Mouse (Mus musculus) hindbrain, embryonic 10.5 days (tissue): ENCODE measurements around the gene Cyp4f13. TPM values are rescaled to one million over a fixed set of nuclear protein-coding genes. Genes with fewer than 3 reads are reported as not detected.

ENCODE experiments used
- polyA plus RNA-seq: library from polyadenylated mRNA; unstranded; fragments of >200 nt; fragmentation: Nextera tagmentation; extraction: Ambion mirVana; gene quantifications from 2 replicates; pipeline ENCODE4 v1.2.1, GENCODE M21; 2016

The Cyp4f13 gene
- polyA plus RNA-seq, 1 experiment from 2014 or later: 4.3 TPM

Other genes with a start within 250 kb of the Cyp4f13 start
- gene Zfp871, start 159.1 kb downstream of the Cyp4f13 start, polyA plus RNA-seq: 38.6 and 45.4 TPM in 2 replicates
- gene Zfp811, start 137.5 kb downstream of the Cyp4f13 start, polyA plus RNA-seq: 26.1 and 33.1 TPM in 2 replicates
- 12.9 and 14.5 TPM in 2 replicates for gene Zfp799, start 117.1 kb downstream of the Cyp4f13 start, polyA plus RNA-seq
- gene Zfp870, start 55.8 kb downstream of the Cyp4f13 start, polyA plus RNA-seq: 6.9 and 7.4 TPM in 2 replicates
- gene Cyp4f14, start 30.1 kb downstream of the Cyp4f13 start, polyA plus RNA-seq: not detected in 2 replicates
- gene Zfp472, start 18.4 kb upstream of the Cyp4f13 start, polyA plus RNA-seq: 10.7 and 11.8 TPM in 2 replicates
- 13.2 and 13.9 TPM in 2 replicates for gene Zfp952, start 45.7 kb upstream of the Cyp4f13 start, polyA plus RNA-seq
- gene Zfp763, start 86.0 kb upstream of the Cyp4f13 start, polyA plus RNA-seq: 12.6 and 16.2 TPM in 2 replicates
- not detected in 2 replicates for gene 4921501E09Rik, start 120.7 kb upstream of the Cyp4f13 start, polyA plus RNA-seq
- 6.8 and 8.0 TPM in 2 replicates for gene Zfp563, start 141.9 kb upstream of the Cyp4f13 start, polyA plus RNA-seq
- 0.04 TPM in 1 of 2 replicates, not detected in the other for gene Morc2b, start 192.3 kb upstream of the Cyp4f13 start, polyA plus RNA-seq
- not detected in 2 replicates for gene Olfr55, start 221.0 kb upstream of the Cyp4f13 start, polyA plus RNA-seq
- gene Olfr239, start 243.9 kb upstream of the Cyp4f13 start, polyA plus RNA-seq: not detected in 2 replicates